Mouse (Mus musculus): ENCODE data around the gene Ranbp2.

Ranbp2 gene

DNA sequence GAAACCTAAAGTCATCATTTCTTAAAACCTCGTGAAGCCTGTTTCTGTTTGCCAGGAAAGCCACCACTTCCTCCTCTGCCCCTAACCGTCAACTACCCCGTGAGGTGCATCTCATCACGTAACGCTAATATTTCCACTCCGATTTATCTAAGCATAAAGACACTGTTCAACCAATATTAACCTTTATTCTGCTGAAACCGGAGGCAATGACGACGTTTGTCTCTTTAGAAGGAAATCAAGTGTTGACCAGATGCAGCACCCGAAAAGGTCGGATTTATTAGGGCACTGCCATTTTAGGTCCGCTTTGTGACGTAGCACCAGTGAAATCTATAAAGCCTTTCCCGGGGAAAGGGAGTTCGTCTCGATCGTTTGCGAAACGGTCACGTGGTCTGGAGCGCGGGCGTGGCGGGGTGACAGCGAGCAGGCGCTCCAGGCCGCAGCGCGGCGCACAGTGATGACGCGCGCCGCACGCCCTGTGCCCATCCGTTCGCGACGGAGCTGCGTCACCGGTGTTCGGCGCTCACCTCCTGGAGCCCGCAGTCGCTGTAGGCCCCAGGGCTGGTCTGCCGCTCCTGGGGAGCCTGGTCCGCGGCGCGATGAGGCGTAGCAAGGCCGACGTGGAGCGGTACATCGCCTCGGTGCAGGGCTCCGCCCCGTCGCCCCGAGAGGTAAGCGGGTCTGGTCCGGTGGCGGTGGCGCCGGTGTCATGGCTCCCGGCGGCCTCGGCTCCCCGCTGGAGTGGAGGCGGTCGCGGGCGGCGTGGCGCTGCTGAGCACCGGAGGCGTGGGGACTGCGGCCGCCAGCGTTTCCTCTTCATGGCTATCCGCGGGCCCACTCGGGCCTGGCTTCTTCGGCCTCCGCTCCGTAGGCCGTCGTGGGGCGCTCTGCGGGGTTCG, at the start of gene Ranbp2:
TSS of gene Ranbp2 (plus strand) at position 537 of the 896 bp plus-strand sequence.
- DNase-seq, result peak; percentile 98

DNA sequence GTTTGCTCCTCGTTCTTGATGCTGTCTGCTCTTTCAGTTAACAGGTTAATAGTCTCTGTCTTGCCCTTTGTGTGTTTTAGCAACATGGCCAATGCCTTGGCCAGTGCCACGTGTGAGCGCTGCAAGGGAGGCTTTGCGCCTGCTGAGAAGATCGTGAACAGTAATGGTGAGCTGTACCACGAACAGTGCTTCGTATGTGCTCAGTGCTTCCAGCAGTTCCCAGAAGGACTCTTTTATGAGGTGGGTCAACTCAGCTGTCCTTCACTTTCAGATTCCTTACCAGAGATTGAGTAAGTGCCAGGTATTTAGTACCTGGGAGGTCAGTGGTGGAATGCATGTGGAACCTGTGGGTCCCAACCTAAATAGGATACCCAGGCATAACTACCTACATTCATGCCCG, 47.8 kb upstream of the Ranbp2 start:
- DNase-seq, result no peak

DNA sequence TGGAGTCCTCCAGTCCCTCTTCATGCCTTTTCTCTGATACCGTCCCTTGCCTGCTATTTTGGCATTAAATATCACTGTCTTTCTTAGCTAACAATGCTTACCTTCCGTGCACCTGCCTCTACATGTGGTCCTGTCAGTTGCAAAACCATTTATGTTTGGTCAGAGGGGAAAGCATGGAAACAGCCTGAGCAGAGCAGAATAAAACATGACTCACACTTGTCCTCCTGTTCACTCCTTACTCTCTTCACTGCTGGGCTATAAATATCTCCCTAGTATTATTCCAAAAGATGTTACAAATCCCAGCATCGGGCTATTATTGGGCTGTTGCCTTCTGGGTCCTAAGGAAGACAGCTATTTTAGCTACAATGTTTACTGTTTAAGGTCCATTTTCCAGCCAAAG, 44.9 kb upstream of the Ranbp2 start:
- no peak for DNase-seq

DNA sequence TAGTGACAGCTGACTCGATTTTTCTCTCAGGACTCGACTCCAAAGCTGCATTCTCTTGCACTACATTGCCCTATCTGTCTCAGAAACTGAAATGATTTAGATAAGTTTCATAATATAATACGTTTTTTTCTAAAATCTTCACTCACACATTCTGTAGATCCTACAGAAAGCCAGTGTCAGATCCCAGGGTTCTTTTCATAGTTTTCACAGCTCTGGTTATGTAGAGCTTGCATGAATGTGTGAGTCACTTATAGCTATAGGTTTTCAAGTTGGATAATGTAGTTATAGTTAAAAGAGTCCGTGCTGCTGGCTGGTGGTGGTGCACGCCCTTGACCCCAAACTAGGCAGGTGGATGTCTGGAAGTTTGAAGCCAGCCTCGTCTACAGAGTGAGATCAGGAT, 42.1 kb upstream of the Ranbp2 start:
- DNase-seq, result no peak

DNA sequence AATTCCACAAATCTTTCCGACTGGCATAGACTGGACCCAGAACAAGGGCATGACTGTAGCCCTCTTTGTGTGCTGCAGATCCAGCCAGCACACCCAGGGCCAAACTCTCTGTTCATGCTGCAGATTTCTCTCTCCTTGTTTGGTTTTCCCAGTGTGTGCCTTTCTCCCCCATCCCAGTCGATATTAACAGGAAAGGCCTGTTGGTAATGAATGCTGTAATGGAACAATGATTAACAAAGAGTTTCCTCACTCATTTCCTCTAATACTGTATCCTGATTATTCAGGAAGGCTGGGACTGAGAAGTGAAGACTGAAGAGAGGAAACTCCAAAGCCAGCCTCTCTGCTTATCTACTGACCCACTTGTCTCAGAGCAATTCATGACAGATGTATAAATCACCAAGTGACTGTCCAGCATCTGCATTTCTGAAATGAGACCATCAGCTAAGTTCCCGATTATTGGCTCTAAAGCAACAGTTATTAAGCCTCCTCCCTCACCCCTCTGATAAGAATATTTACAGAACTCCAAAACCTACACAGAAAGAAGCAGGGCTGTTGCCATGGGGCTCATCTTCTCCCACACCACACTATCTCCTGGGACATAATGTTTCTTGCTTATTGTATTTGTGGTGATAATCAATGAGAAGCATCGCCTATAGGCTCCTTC, 41.3 kb upstream of the Ranbp2 start:
- DNase-seq, result no peak

- peak; percentile 19 for DNase-seq
These were observed 40.8 kb upstream of the Ranbp2 start for GRCm38 (mm10) chr10:58405949-58406305.

- DNase-seq, result no peak
These were observed 34.4 kb upstream of the Ranbp2 start for GRCm38 (mm10) chr10:58412331-58412730.

DNA sequence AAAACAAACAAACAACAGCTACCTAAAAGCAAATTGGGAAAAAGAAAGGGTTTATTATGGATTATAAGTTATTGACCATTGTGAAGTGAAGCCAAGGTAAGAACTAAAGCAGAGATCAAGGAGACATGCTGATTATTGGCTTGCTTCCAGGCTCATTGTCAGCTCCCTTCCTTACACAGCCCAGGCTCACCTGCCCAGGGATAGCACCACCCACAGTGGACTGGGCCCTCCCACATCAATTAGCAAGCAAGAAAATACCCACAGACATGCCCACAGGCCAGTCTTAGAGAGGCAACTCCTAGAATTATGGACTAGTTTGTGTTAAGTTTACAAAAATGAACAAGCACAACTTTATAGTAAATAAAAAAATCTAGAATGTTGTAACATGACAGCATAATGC, 33.9 kb upstream of the Ranbp2 start:
- DNase-seq, result no peak

DNA sequence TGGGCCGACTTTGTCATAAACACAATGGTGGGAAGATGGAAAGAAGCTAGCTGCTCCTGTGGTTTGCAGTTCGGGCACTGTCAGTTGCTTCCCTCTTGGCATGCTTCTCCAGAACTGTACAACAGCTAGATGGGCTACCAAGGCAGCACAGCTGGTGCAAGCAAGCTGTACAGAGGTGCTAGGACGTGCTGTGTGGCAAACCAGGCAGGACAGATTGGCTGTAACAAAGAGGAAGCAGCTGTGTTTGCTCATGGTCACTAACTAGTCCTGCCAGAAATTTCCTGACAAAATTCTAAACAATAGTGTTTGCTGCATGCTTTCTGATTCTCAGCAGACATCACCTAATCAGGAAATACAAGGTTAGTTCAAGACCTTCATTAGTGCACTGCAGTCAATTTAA, 30.0 kb upstream of the Ranbp2 start:
- DNase-seq, result no peak

- DNase-seq, result no peak
These were observed 28.3 kb upstream of the Ranbp2 start for GRCm38 (mm10) chr10:58418290-58418971.

DNA sequence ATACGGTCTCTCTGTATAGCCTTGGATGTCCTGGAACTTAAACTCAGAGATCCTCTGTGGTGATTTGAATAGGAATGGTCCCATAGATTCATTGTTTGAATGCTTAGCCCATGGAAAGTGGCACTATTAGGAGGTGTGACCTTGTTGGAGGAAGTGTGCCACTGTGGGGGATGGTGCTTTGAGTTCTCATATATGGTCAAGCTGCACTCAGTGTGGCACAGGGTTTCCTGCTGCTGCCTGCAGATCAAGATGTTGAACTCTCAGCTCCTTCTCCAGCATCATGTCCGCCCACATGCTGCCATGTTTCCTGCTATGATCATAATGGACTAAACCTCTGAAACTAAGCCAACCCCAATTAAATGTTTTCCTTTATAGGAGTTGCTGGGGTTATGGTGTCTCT, 18.8 kb upstream of the Ranbp2 start:
- no peak for DNase-seq

GRCm38 (mm10) chr10:58445850-58446249, 870 bp upstream of the Ranbp2 start:
- peak; percentile 4 for DNase-seq

DNA sequence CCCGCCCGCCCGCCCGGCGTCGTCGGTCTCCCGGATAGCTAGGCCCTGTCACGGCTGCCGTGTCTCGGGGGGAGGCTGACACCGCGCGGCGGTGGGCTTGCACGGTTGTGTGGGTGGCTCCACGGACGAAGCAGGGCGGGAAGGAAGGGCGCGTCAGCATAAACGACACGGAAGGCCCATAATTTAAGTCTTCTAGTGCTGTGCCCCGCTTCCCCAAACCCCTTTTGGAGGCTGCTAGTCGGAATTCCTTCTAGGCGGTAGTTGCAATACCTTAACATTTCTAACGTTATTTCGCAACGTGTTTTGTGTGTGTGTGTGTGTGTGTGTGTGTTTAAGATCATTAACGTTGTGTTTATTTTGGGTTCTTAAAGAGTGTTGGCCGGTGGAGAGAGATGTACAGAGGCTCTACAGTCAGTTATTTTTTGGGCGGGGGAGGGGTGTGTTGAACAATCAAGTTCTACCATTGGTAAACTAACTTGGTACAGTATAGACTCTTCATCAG, 611 bp downstream of the Ranbp2 start:
- no peak for DNase-seq

GRCm38 (mm10) chr10:58451575-58451974, 4.9 kb downstream of the Ranbp2 start:
- no peak for DNase-seq

DNA sequence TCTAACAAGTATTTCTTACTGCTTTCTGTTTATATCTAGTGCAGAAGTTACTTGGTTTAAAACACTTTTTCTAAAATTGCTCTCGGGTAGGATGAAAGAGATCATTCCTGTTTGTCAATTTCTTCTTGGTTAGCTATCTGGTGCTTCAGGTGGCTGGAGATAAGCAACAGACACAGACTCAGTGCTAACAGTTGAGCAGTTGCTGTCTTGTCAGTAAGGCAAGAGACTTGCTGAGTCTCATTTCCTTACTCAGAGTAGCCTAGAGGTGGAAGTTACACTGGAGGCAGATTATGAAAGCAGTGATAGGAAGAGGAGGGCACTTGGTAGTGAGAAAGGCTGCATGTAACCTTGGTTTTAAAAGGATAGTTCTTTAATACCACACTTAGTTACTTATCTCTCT, 5.5 kb downstream of the Ranbp2 start:
- DNase-seq, result no peak

DNA sequence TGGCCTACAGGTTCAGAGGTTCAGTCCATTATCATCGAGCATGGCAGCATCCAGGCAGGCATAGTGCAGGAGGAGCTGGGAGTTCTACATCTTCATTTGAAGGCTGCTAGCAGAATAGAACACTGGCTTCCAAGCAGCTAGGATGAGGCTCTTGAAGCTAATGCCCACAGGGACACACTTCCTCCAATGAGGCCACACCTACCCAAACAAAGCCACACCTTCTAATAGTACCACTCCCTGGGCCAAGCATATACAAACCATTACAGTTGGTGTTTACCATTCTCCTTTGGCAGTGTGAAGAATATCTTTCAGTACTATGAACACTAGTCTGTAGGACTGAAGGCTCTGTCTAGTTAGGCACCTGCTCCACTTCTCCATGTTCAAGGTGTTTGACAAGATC, 13.2 kb downstream of the Ranbp2 start:
- no peak for DNase-seq

DNA sequence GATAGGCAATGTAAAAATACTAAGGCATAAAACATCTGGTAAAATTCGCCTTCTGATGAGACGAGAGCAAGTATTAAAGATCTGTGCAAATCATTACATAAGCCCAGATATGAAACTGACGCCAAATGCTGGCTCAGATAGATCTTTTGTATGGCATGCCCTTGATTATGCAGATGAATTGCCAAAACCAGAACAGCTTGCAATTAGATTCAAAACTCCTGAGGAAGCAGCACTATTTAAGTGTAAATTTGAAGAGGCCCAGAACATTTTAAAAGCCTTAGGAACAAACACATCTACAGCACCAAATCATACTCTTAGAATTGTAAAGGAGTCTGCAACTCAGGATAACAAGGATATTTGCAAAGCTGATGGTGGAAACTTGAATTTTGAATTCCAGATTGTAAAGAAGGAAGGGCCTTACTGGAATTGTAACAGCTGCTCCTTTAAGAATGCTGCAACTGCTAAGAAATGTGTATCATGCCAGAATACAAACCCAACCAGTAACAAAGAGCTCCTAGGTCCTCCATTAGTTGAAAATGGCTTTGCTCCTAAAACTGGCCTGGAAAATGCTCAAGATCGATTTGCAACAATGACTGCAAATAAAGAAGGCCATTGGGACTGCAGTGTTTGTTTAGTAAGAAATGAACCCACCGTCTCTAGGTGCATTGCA, 30.5 kb downstream of the Ranbp2 start:
- DNase-seq, result no peak

DNA sequence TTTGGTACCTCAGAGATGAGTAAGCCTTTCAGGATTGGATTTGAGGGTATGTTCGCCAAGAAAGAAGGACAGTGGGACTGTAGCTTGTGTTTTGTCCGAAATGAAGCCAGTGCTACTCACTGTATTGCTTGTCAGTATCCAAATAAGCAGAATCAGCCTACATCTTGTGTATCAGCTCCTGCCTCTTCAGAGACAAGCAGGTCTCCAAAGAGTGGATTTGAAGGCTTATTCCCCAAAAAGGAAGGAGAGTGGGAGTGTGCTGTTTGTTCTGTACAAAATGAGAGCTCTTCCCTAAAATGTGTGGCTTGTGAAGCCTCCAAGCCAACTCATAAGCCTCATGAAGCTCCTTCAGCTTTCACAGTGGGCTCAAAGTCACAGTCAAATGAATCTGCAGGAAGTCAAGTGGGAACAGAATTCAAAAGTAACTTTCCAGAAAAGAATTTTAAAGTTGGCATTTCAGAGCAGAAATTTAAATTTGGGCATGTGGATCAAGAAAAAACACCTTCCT, 31.4 kb downstream of the Ranbp2 start:
- no peak for DNase-seq

GRCm38 (mm10) chr10:58479954-58480490, 33.3 kb downstream of the Ranbp2 start:
- DNase-seq, result no peak

GRCm38 (mm10) chr10:58491031-58491430, 44.3 kb downstream of the Ranbp2 start:
- no peak for DNase-seq

- no peak for DNase-seq
These were observed 48.9 kb downstream of the Ranbp2 start for GRCm38 (mm10) chr10:58495637-58496036.

- DNase-seq, result no peak
These were observed 50.0 kb downstream of the Ranbp2 start for GRCm38 (mm10) chr10:58496732-58497131.

All from kidney, adult 11 months (tissue).